Mouse (Mus musculus) liver, adult 2 months (tissue): ENCODE measurements around the gene Atp8a2.

Experiments
- CTCF ChIP-seq: fragments of 200-500 bp; IDR thresholded peaks from 2 replicates; pipeline ENCODE4 v1.5.1; 2011; ENCODE audit warnings: low read depth, low read length, control low read depth
- POLR2A ChIP-seq: fragments of 200-500 bp; IDR thresholded peaks from 2 replicates; pipeline ENCODE4 v1.6.1; 2011; ENCODE audit warnings: low read length, control low read depth; ENCODE audit not compliant: insufficient read depth; ENCODE audit errors: extremely low read depth

- TF ChIP-seq POLR2A = no peak
- no peak for TF ChIP-seq CTCF
Observed at GRCm38 (mm10) chr14:59727016-59727415, 470.0 kb downstream of the Atp8a2 start.
